In genomic region chr7:44246055-44246983, GRCm38 (mm10) we compare ENCODE assay signal across 8 mouse cellular contexts. TPM values are rescaled to one million over a fixed set of nuclear protein-coding genes. Genes with fewer than 3 reads are reported as not detected.
A peak's percentile ranks its signal among the peaks of the same experiment; 100 is the strongest.
DNase-seq lines count a peak whose midpoint lies in the region; ATAC-seq and TF ChIP-seq lines count a peak whose summit lies in the region.

TSS of gene 1700028J19Rik (minus strand) at chr7:44246695.
TSS of gene 2410002F23Rik (plus strand) at chr7:44246722.

- CTCF ChIA-PET in Patski (lab: Charles Lee) = interaction anchor here (1.0 kb wide), 1 partner anchor 9 kb away, joined by 3 read pairs; no protein-coding TSS in a partner anchor

- no peaks in the 10 kb centered on the region for H3K9me3 ChIP-seq in hindbrain, embryonic 13.5 days

- TF ChIP-seq CTCF in Patski (IDR thresholded peaks at IDR 0.05) = no peak

- H3K4me2 ChIP-seq in hindbrain, embryonic 13.5 days = peak within 1 kb of the TSS; percentile 82

- peak within 1 kb of the TSS; percentile 95 for H3K9ac ChIP-seq in hindbrain, embryonic 13.5 days

- POLR2A ChIA-PET in Patski (lab: Charles Lee) = interaction anchor here (0.7 to 1.2 kb wide), 3 partner anchors 12 to 251 kb away, joined by 4 to 5 read pairs (median 5); no protein-coding TSS in a partner anchor

- DNase-seq in Patski (ENCODE audit: low read depth, low spot score) = peak; percentile 78
- DNase-seq in cerebellum, postnatal 14 days = peak; percentile 96
- DNase-seq in frontal cortex, postnatal 14 days (ENCODE audit: low spot score in 2 of 2) = peak; percentile 86 to 88
- DNase-seq in layer of hippocampus, postnatal 25 days (ENCODE audit: extremely low spot score in 1 of 2, low spot score in 1 of 2) = peak; percentile 85 to 91
- peak; percentile 90 for DNase-seq in lung, postnatal 25 days (ENCODE audit: low spot score)
- DNase-seq in retina, embryonic 14.5 days (ENCODE audit: low spot score) = peak; percentile 94
- DNase-seq in thymus, postnatal 4 days = peak; percentile 96

- H3K27me3 ChIP-seq in Patski = peaks cover 7% of the 10 kb centered on the region
- H3K27me3 ChIP-seq in hindbrain, embryonic 13.5 days = peaks cover 6% of the 10 kb centered on the region; the same call in 1 of the 2 replicates

- peaks cover 39% of the 10 kb centered on the region for H3K4me1 ChIP-seq in hindbrain, embryonic 13.5 days (replicated peaks)

- peak within 1 kb of the TSS; percentile 94 for H3K27ac ChIP-seq in hindbrain, embryonic 13.5 days

- peak within 1 kb of the TSS; percentile 78 for H3K4me3 ChIP-seq in hindbrain, embryonic 13.5 days

- peaks cover 33% of the 10 kb centered on the region for H3K36me3 ChIP-seq in hindbrain, embryonic 13.5 days

- ATAC-seq in Patski = peak; percentile 76
- ATAC-seq in hindbrain, embryonic 13.5 days (ENCODE audit: low FRiP score) = peak; percentile 85

- in situ Hi-C loops in Patski (cut with MboI; ENCODE audit: low pct_unique_long_range_greater_than_20kb) = loop anchor here (25.0 kb wide), 1 partner anchor 659 kb away; the partner anchor contains the start of gene Zfp719

- under 1% methylated on average over 62 of the region's 62 CpGs for WGBS in hindbrain, embryonic 13.5 days

RNA-seq across cellular contexts. Expression of gene 1700028J19Rik, which starts in this region (rescaled TPM):
- 0.23 TPM for polyA plus RNA-seq in Patski (2021)
- polyA plus RNA-seq in hindbrain, embryonic 13.5 days (2015; fragmentation: Nextera tagmentation; extraction: Ambion mirVana) = 1.5 and 1.7 TPM in 2 replicates
- total RNA-seq in layer of hippocampus, postnatal 25 days (2021) = 1 to 10 TPM; 1.1 to 1.3 TPM

RNA-seq across cellular contexts. Expression of gene 2410002F23Rik, which starts in this region (rescaled TPM):
- 32.3 TPM for polyA plus RNA-seq in Patski (2021)
- 206 and 226 TPM in 2 replicates for polyA plus RNA-seq in hindbrain, embryonic 13.5 days (2015; fragmentation: Nextera tagmentation; extraction: Ambion mirVana)
- 10 to 100 TPM; 75.3 to 94.3 TPM for total RNA-seq in layer of hippocampus, postnatal 25 days (2021)

Comparison
In these comparisons a context has a peak if more than half of its experiments do, and no peak if none do; other contexts are left out.
1. Peak in every context shown above with its lines: DNase-seq, ATAC-seq, H3K4me3 ChIP-seq and H3K27ac ChIP-seq.